Mouse (Mus musculus) limb, embryonic 14.5 days (tissue): ENCODE results near the gene Gna15. TPM values are rescaled to one million over a fixed set of nuclear protein-coding genes. Genes with fewer than 3 reads are reported as not detected.
A peak's percentile ranks its signal among the peaks of the same experiment; 100 is the strongest.

Source experiments
- ATAC-seq: fragments of 200-750 bp; cut with Nextera tagmentation; 2 replicates; pipeline ENCODE4 v1.8.0; 2017; ENCODE audit warnings: low read depth, moderate number of reproducible peaks, moderate TSS enrichment; ENCODE audit not compliant: low FRiP score
- DNase-seq: peaks from one replicate; pipeline ENCODE4 v3.0.0-alpha.2; 2015; ENCODE audit warnings: low spot score
- H3K27ac ChIP-seq: fragments of 300-500 bp; sonication (generic); replicated peaks from 2 replicates; pipeline ENCODE4 v1.5.1; 2014; ENCODE audit warnings: low read depth, mild to moderate bottlenecking, low read length, moderate library complexity, mixed read lengths
- H3K27me3 ChIP-seq: fragments of 300-500 bp; sonication (generic); 2 replicates; pipeline ENCODE4 v1.6.1; 2014; ENCODE audit warnings: low read length, mixed read lengths; ENCODE audit not compliant: control insufficient read depth, insufficient read depth
- H3K36me3 ChIP-seq: fragments of 300-500 bp; sonication (generic); 2 replicates; pipeline ENCODE4 v1.6.1; 2014; ENCODE audit warnings: mild to moderate bottlenecking, low read length, moderate library complexity, mixed read lengths; ENCODE audit not compliant: control insufficient read depth, insufficient read depth
- H3K4me1 ChIP-seq: fragments of 300-500 bp; sonication (generic); 2 replicates; pipeline ENCODE4 v1.6.1; 2014; ENCODE audit warnings: antibody characterized with exemption, low read length, mixed read lengths; ENCODE audit not compliant: control insufficient read depth, insufficient read depth
- H3K4me2 ChIP-seq: fragments of 300-500 bp; sonication (generic); replicated peaks from 2 replicates; pipeline ENCODE4 v1.6.1; 2014; ENCODE audit warnings: low read depth, mild to moderate bottlenecking, low read length, moderate library complexity; ENCODE audit not compliant: severe bottlenecking
- H3K4me3 ChIP-seq: fragments of 300-500 bp; sonication (generic); replicated peaks from 2 replicates; pipeline ENCODE4 v1.5.1; 2014; ENCODE audit warnings: low read length
- H3K9ac ChIP-seq: fragments of 300-500 bp; sonication (generic); 2 replicates; pipeline ENCODE4 v1.6.1; 2014; ENCODE audit warnings: mild to moderate bottlenecking, low read depth, low read length, moderate library complexity; ENCODE audit not compliant: severe bottlenecking
- H3K9me3 ChIP-seq: fragments of 300-500 bp; sonication (generic); 2 replicates; pipeline ENCODE4 v1.6.1; 2016; ENCODE audit warnings: low read length; ENCODE audit not compliant: control insufficient read depth
- POLR2A ChIP-seq: fragments of 200-500 bp; IDR thresholded peaks from 2 replicates; pipeline ENCODE4 v1.8.0; 2012; ENCODE audit warnings: inconsistent platforms, mild to moderate bottlenecking, moderate library complexity, borderline replicate concordance; ENCODE audit not compliant: insufficient read depth, insufficient read length; ENCODE audit errors: extremely low read depth
- WGBS: fragments of 180-500 bp; shearing (Covaris S2); extraction: QIAGEN DNeasy Blood & Tissue Kit; methylation state at CpG from one replicate; pipeline ENCODE4 v1.1.7; 2014; 5-methylcytosine and 5-hydroxymethylcytosine counted together
- polyA plus RNA-seq, 2 experiments: library from polyadenylated mRNA; depleted of rRNA in 1 of 2; stranded (reverse) in 1 of 2; unstranded in 1 of 2; fragments of >200 nt; fragmentation: Nextera tagmentation in 1 of 2; extraction: Ambion mirVana in 1 of 2; gene quantifications; 2 replicates each; pipeline versions ENCODE4 v1.2.1 to v1.2.3; 2012 to 2014

Gna15 gene
- polyA plus RNA-seq, 2 experiments: 3.4 to 3.8 TPM

DNA sequence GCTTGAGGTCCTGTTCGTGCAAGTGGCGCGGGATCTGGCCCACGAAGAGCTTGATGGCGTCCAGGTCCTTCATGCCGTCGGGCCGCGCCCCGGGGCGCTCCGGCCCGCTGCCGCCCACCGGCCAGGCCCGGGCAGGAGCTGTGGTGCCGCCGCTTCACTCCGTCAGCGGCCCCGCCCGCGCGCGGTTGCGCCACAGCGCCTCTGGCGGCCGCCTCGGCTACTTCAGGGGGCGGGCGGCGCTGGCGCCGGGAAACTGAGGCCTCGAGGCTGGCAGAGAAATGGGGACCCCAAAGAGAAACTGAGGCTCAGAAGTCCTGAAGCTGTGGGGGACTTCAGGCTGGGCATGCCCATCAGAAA is 41.5 kb downstream of the Gna15 start, which contains the start of gene Celf5:
TSS of gene Celf5 (minus strand) at position 177 of the 357 bp plus-strand sequence.
- no peaks in the 10 kb centered on the region for H3K9me3 ChIP-seq
- no peaks in the 10 kb centered on the region for H3K4me1 ChIP-seq
- H3K4me3 ChIP-seq: peak within 1 kb of the TSS; percentile 48
- 1% methylated on average over 25 of the region's 36 CpGs for WGBS
- H3K4me2 ChIP-seq: peak within 1 kb of the TSS; percentile 83
- TF ChIP-seq POLR2A: no peak
- ATAC-seq (peak; percentile 53), DNase-seq (no peak)
- H3K27ac ChIP-seq: no peak within 1 kb of the TSS
- peak within 1 kb of the TSS; percentile 55 for H3K9ac ChIP-seq
- peaks cover 13% of the 10 kb centered on the region for H3K36me3 ChIP-seq
- peaks cover 20% of the 10 kb centered on the region for H3K27me3 ChIP-seq

DNA sequence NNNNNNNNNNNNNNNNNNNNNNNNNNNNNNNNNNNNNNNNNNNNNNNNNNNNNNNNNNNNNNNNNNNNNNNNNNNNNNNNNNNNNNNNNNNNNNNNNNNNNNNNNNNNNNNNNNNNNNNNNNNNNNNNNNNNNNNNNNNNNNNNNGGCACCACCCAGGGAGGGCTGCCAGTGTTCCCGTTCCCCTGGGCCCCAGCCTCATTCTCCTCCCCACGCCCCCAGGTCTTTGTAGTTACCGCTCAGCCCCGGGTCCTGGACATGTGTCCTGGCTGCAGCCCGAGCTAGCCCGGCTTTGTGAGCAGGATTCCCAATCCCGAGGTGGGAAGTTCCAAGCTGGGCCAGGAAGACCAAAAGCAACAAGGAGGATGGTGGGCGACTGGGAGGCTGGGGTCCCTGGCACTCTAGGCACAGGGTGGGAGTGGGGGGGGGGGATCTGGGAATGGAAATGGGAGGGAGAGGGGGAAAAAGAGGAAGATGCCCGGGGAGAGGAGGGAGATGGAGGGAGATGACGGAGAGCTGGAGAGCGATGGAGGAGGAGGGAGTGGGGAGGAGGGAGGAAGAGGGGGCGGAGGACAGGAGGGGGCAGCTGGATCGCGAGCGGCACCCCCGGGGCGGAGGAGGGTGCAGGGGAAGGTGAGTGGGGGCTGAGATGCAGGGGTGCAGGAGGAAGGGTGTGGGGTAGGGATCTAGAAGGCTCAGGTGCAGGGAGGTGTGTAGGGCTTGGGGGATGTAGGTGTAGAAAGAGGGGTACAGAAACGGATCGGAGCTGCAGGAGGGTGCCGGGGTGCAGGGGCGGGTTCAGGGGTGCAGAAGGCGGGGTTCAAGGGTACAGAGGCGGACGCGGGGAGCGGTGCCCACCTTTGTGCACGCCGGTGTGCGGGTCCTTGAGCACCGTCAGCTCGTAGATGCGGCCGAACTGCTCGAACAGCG is 42.2 kb downstream of the Gna15 start:
- H3K9ac ChIP-seq: peak overlapping the region; percentile 55
- no peaks in the 10 kb centered on the region for H3K4me1 ChIP-seq
- no peak for TF ChIP-seq POLR2A
- DNase-seq (no peak), ATAC-seq (0 out of 2 replicates have a peak, but pooled peaks have one; percentile 3)
- peak overlapping the region; percentile 48 for H3K4me3 ChIP-seq
- H3K9me3 ChIP-seq: no peaks in the 10 kb centered on the region
- no peak overlapping the region for H3K27ac ChIP-seq
- peaks cover 20% of the 10 kb centered on the region for H3K27me3 ChIP-seq
- H3K36me3 ChIP-seq: peaks cover 6% of the 10 kb centered on the region; the same call in 1 of the 2 replicates
- WGBS: 3% methylated on average over 35 of the region's 35 CpGs
- H3K4me2 ChIP-seq: peak overlapping the region; percentile 83

DNA sequence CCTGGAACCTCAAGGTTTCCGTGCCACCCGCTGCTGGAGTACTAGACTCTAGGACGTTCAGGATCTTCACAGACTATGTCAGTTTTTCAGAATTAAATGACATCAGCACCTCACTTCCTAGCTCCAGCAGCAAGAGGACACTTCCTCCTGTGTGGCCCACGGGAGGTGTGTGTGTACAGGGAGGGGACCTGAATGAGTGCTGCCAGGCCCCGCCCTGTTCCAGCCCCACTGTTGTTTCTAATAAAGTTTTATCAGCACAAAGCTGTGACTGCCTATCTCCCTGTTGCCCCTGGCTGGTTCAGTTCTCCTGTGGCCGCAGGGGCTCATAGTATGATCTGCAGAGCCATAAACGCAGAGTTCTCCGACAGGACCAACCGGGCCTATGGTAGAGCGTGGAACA is 49.6 kb downstream of the Gna15 start:
- WGBS: 72% methylated on average over 10 of the region's 10 CpGs
- DNase-seq: no peak

DNA sequence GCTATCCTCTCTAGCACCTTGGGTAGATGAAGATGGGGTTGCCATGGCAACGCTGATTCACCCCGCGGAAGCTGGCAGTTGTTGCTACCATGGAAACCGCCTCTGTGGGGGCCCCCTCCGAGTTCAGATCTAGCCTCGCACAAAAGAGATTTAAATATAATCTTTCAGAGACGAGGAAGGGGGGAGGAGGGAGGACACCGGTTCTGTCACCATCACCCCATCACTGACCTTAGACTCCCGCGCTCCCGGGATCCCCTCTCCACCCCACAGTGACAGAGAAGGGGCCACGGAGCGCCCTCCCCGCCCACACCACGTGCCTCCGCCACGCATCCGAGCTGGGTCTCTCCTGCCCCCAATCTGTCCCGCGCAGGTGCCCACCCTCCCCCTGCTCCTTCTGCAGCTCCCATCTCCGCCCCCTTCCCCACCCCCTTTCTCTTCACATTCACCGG is 51.0 kb downstream of the Gna15 start:
- H3K36me3 ChIP-seq: no peaks in the 10 kb centered on the region
- H3K9ac ChIP-seq: no peak overlapping the region
- H3K27ac ChIP-seq: no peak overlapping the region
- peaks cover 46% of the 10 kb centered on the region for H3K27me3 ChIP-seq
- WGBS: 1% methylated on average over 20 of the region's 22 CpGs
- DNase-seq (no peak), ATAC-seq (no peak)
- no peaks in the 10 kb centered on the region for H3K9me3 ChIP-seq
- H3K4me2 ChIP-seq: no peak overlapping the region
- H3K4me3 ChIP-seq: no peak overlapping the region; the same call in 1 of the 2 replicates
- TF ChIP-seq POLR2A: no peak
- no peaks in the 10 kb centered on the region for H3K4me1 ChIP-seq

More for the DNA sequence above, 49.6 kb downstream of the Gna15 start:
- Histone ChIP-seq H3K36me3 (no peaks in the 10 kb centered on the region), H3K27ac (no peak overlapping the region), H3K27me3 (peaks cover 44% of the 10 kb centered on the region), H3K9me3 (no peaks in the 10 kb centered on the region), H3K4me3 (no peak overlapping the region), H3K4me2 (no peak overlapping the region), H3K4me1 (no peaks in the 10 kb centered on the region), H3K9ac (no peak overlapping the region)
- no peak for ATAC-seq
- no peak for TF ChIP-seq POLR2A

DNA sequence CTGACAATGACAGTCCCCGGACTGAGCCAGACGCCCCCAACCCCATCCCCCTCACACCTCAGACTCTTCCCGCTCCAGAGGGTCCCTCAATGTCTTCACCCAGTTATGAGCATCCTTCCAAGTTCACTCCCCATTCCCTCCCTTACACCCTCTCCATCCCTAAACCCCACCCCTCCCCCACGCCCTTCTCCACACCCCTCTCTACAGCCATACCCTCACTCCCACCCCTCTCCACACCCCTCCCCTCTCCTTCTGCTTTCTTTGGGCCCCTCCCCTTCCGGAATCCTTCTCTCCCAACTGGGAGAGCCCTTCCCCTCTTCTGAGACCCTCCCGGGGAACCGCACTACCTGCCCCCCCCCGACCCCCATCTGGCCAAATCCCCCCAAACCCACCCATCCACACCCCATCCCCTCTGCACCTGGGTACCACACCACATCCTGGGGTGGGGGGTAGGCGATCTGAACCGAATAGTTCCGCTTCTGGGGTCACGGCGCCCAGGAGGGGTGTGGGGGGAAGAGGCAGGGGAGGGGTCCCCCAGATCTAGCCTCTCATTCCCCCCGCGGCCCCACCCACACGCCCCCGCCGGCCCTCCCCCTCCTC is 51.5 kb downstream of the Gna15 start:
- no peak for ATAC-seq
- H3K36me3 ChIP-seq: no peaks in the 10 kb centered on the region

More for the DNA sequence above, 51.5 kb downstream of the Gna15 start:
- Histone ChIP-seq H3K4me3 (no peak overlapping the region), H3K9ac (no peak overlapping the region), H3K9me3 (no peaks in the 10 kb centered on the region), H3K27ac (no peak overlapping the region), H3K4me2 (no peak overlapping the region), H3K4me1 (no peaks in the 10 kb centered on the region), H3K27me3 (peaks cover 50% of the 10 kb centered on the region)
- no peak for TF ChIP-seq POLR2A
- WGBS: 7% methylated on average over 15 of the region's 18 CpGs
- no peak for DNase-seq
